In genomic region chr9:41583711-41584329, GRCm38 (mm10) we compare ENCODE assay signal across 8 mouse cellular contexts.
DNase-seq lines count a peak whose midpoint lies in the region; ATAC-seq and TF ChIP-seq lines count a peak whose summit lies in the region.

No protein-coding gene starts in this region.

- peak overlapping the region; percentile 51 for H3K4me2 ChIP-seq in intestine, embryonic 16.5 days (ENCODE audit: low read depth, low read length)

- ATAC-seq in intestine, embryonic 16.5 days = no peak
- no peak for ATAC-seq in erythroid progenitor cell, adult 5-6 weeks (replicated peaks; ENCODE audit: low FRiP score, poor library complexity, severe bottlenecking)

- TF ChIP-seq CTCF in testis, adult 2 months (IDR thresholded peaks at IDR 0.05; ENCODE audit: control insufficient read depth, insufficient read depth, insufficient replicate concordance, low read depth, low read length) = no peak
- TF ChIP-seq CTCF in olfactory bulb, adult 2 months (IDR thresholded peaks at IDR 0.05; ENCODE audit: insufficient read depth, low read depth, low read length) = no peak

- peak overlapping the region; percentile 65 for H3K9ac ChIP-seq in intestine, embryonic 16.5 days (ENCODE audit: low read depth, low read length)

- 22% methylated on average over 8 of the region's 8 CpGs for WGBS in intestine, embryonic 16.5 days
- 10% methylated on average over 8 of the region's 8 CpGs for WGBS in olfactory bulb, adult 2 months

- TF ChIP-seq POLR2A in testis, adult 2 months (IDR thresholded peaks at IDR 0.05; ENCODE audit: control insufficient read depth, low read depth, low read length) = no peak
- no peak for TF ChIP-seq POLR2A in olfactory bulb, adult 2 months (IDR thresholded peaks at IDR 0.05; ENCODE audit: insufficient read depth, low read depth, low read length)

- peak; percentile 18 for DNase-seq in gastrocnemius, postnatal 10 days
- DNase-seq in gastrocnemius, postnatal 4 days (ENCODE audit: low spot score in 2 of 2) = no peak
- no peak for DNase-seq in testis, postnatal 10 days (ENCODE audit: low spot score)
- no peak for DNase-seq in kidney, adult 9 months

- H3K9me3 ChIP-seq in intestine, embryonic 16.5 days (ENCODE audit: control insufficient read depth, low read length) = no peaks in the 10 kb centered on the region

- H3K4me3 ChIP-seq in testis, adult 2 months (ENCODE audit: control insufficient read depth, low read depth, low read length) = no peak overlapping the region; the same call in 1 of the 2 replicates
- peak overlapping the region; percentile 40 for H3K4me3 ChIP-seq in intestine, embryonic 16.5 days (ENCODE audit: low read length)
- peak overlapping the region; percentile 43 for H3K4me3 ChIP-seq in olfactory bulb, adult 2 months (ENCODE audit: insufficient read depth, low read depth, low read length)

- H3K27ac ChIP-seq in testis, adult 2 months (ENCODE audit: control insufficient read depth, insufficient read depth, low read depth, low read length) = peak overlapping the region; percentile 8; the same call in 1 of the 2 replicates
- H3K27ac ChIP-seq in intestine, embryonic 16.5 days (ENCODE audit: low read length) = peak overlapping the region; percentile 57
- H3K27ac ChIP-seq in olfactory bulb, adult 2 months (ENCODE audit: insufficient read depth, low read depth, low read length) = peak overlapping the region; percentile 71

- H3K4me1 ChIP-seq in testis, adult 2 months (ENCODE audit: control insufficient read depth, insufficient read depth, low read length) = peaks cover 2% of the 10 kb centered on the region; the same call in 1 of the 2 replicates
- peaks cover 3% of the 10 kb centered on the region for H3K4me1 ChIP-seq in intestine, embryonic 16.5 days (ENCODE audit: control insufficient read depth, insufficient read depth, low read length)
- peaks cover 3% of the 10 kb centered on the region for H3K4me1 ChIP-seq in olfactory bulb, adult 2 months (ENCODE audit: control insufficient read depth, insufficient read depth, low read length)

- no peaks in the 10 kb centered on the region for H3K27me3 ChIP-seq in testis, adult 2 months (ENCODE audit: control insufficient read depth, insufficient read depth, low read length)
- no peaks in the 10 kb centered on the region for H3K27me3 ChIP-seq in intestine, embryonic 16.5 days (replicated peaks; ENCODE audit: control insufficient read depth, insufficient read depth, low read length)

- H3K36me3 ChIP-seq in testis, adult 2 months (ENCODE audit: control insufficient read depth, insufficient read depth, low read length) = no peaks in the 10 kb centered on the region
- no peaks in the 10 kb centered on the region for H3K36me3 ChIP-seq in intestine, embryonic 16.5 days (ENCODE audit: control insufficient read depth, insufficient read depth, low read length)

Comparison
In these comparisons a context has a peak if more than half of its experiments do, and no peak if none do; other contexts are left out.
1. H3K27ac ChIP-seq: peak in every context shown above with its lines; median percentile 71 in olfactory bulb, adult 2 months; 57 in intestine, embryonic 16.5 days; 8 in testis, adult 2 months.